Mouse (Mus musculus): ENCODE results near the gene Tpcn2.

GRCm38 (mm10) chr7:145301341-145302005 is 17.7 kb upstream of the Tpcn2 start:
- TF ChIP-seq CTCF (IDR thresholded peaks at IDR 0.05; ENCODE audit: low read depth) (no peak), EP300 (IDR thresholded peaks at IDR 0.05; ENCODE audit: low read depth) (no peak)
